Comparison of ENCODE assay signal across 20 mouse cellular contexts in genomic region chr1:164109763-164110162, GRCm38 (mm10). TPM values are rescaled to one million over a fixed set of nuclear protein-coding genes. Genes with fewer than 3 reads are reported as not detected.
DNase-seq lines count a peak whose midpoint lies in the region; ATAC-seq lines count a peak whose summit lies in the region.
"Had no signal": no experiment of that assay in that cellular context is flagged by ENCODE, and none has a peak within 500 bp of the region (broad histone marks: within the 10 kb centered on the region; RNA-seq: fewer than 3 reads in every experiment).

No protein-coding gene starts in this region.

- no peak overlapping the region for H3K4me2 ChIP-seq in forebrain, embryonic 12.5 days
- H3K4me2 ChIP-seq: heart, embryonic 13.5 days; neural tube, embryonic 13.5 days had no signal

- 90% methylated on average over 2 of the region's 2 CpGs for WGBS in forebrain, embryonic 12.5 days

- peak; percentile 5 to 23 for DNase-seq in left cerebral cortex, adult 18-20 months (ENCODE audit: low spot score in 2 of 2)
- DNase-seq in left cerebral cortex, postnatal 10 days (ENCODE audit: extremely low spot score in 1 of 2, low spot score in 2 of 2): no peak
- peak; percentile 61 for DNase-seq in brain, adult 2 months (ENCODE audit: low read depth, low spot score)
- peak; percentile 55 for DNase-seq in telencephalon, adult 2 months (ENCODE audit: low read depth, low spot score)
- DNase-seq: adrenal gland, postnatal 36 days; cerebellum, postnatal 14 days had no signal

- H3K27me3 ChIP-seq in megakaryocyte, embryonic 14.5 days (replicated peaks): no peaks in the 10 kb centered on the region
- H3K27me3 ChIP-seq in forebrain, embryonic 12.5 days: no peaks in the 10 kb centered on the region
- H3K27me3 ChIP-seq: heart, embryonic 13.5 days; neural tube, embryonic 13.5 days had no signal

- H3K36me3 ChIP-seq in megakaryocyte, embryonic 14.5 days (replicated peaks; ENCODE audit: low read length): no peaks in the 10 kb centered on the region
- no peaks in the 10 kb centered on the region for H3K36me3 ChIP-seq in forebrain, embryonic 12.5 days (replicated peaks)
- H3K36me3 ChIP-seq: heart, embryonic 13.5 days; limb, embryonic 10.5 days; neural tube, embryonic 13.5 days had no signal

- H3K27ac ChIP-seq in forebrain, embryonic 12.5 days: no peak overlapping the region
- H3K27ac ChIP-seq: heart, embryonic 13.5 days; layer of hippocampus, adult 2 months; limb, embryonic 10.5 days; liver, embryonic 14.5 days; neural tube, embryonic 13.5 days had no signal

- peak overlapping the region; percentile 38 for H3K4me3 ChIP-seq in megakaryocyte, embryonic 14.5 days (replicated peaks)
- H3K4me3 ChIP-seq in forebrain, embryonic 12.5 days (replicated peaks): no peak overlapping the region
- H3K4me3 ChIP-seq: heart, embryonic 13.5 days; layer of hippocampus, adult 2 months; limb, embryonic 10.5 days; neural tube, embryonic 13.5 days had no signal

- ATAC-seq in megakaryocyte, adult 5-6 weeks (ENCODE audit: poor library complexity, severe bottlenecking): no peak
- ATAC-seq in forebrain, embryonic 12.5 days (ENCODE audit: low FRiP score): no peak
- ATAC-seq: CD4-positive, CD25-positive, alpha-beta regulatory T cell, adult 4 months; inflammation-experienced regulatory T-cells, adult 6 months; Patski had no signal

- no peaks in the 10 kb centered on the region for H3K9me3 ChIP-seq in megakaryocyte, embryonic 14.5 days
- no peaks in the 10 kb centered on the region for H3K9me3 ChIP-seq in forebrain, embryonic 12.5 days
- H3K9me3 ChIP-seq: heart, embryonic 13.5 days; limb, embryonic 10.5 days; neural tube, embryonic 13.5 days had no signal

- intact Hi-C loops in left cerebral cortex, postnatal 10 days (cut with DNase I): no loop called here

- no peak overlapping the region for H3K9ac ChIP-seq in forebrain, embryonic 12.5 days
- H3K9ac ChIP-seq: heart, embryonic 13.5 days; liver, embryonic 14.5 days; neural tube, embryonic 13.5 days had no signal

- peaks cover 82% of the 10 kb centered on the region for H3K4me1 ChIP-seq in megakaryocyte, embryonic 14.5 days
- no peaks in the 10 kb centered on the region for H3K4me1 ChIP-seq in forebrain, embryonic 12.5 days
- H3K4me1 ChIP-seq: heart, embryonic 13.5 days; limb, embryonic 10.5 days; neural tube, embryonic 13.5 days had no signal

RNA-seq across cellular contexts. Expression of gene Selp, which starts 5.3 kb away (rescaled TPM):
- total RNA-seq in left cerebral cortex, adult 18-20 months (2021): not detected
- not detected for total RNA-seq in left cerebral cortex, postnatal 10 days (2021)
- 197 and 302 TPM in 2 replicates for polyA plus RNA-seq in megakaryocyte, embryonic 14.5 days (2012; ENCODE audit: insufficient read depth, low replicate concordance)
- total RNA-seq in megakaryocyte, adult 5-6 weeks (2015): 1.4 and 2.0 TPM in 2 replicates
- 1.3 and 2.0 TPM in 2 replicates for total RNA-seq in megakaryocyte, adult 5-6 weeks (2017)
- not detected in 2 replicates for polyA plus RNA-seq in forebrain, embryonic 12.5 days (2016; fragmentation: Nextera tagmentation; extraction: Ambion mirVana)
- total RNA-seq: layer of hippocampus, adult 2 months had no signal
- polyA plus RNA-seq: embryonic facial prominence, embryonic 11.5 days; frontal cortex, adult 2 months; neural tube, embryonic 13.5 days had no signal

RNA-seq across cellular contexts. Expression of gene F5, which starts 41.9 kb away (rescaled TPM):
- under 1 TPM; 0.42 to 0.72 TPM for total RNA-seq in left cerebral cortex, adult 18-20 months (2021)
- under 1 TPM; 0.43 to 0.63 TPM for total RNA-seq in left cerebral cortex, postnatal 10 days (2021)
- polyA plus RNA-seq in megakaryocyte, embryonic 14.5 days (2012; ENCODE audit: insufficient read depth, low replicate concordance): 2.2 and 15.1 TPM in 2 replicates
- 40.5 and 46.2 TPM in 2 replicates for total RNA-seq in megakaryocyte, adult 5-6 weeks (2015)
- total RNA-seq in megakaryocyte, adult 5-6 weeks (2017): 29.2 and 38.5 TPM in 2 replicates
- polyA plus RNA-seq in forebrain, embryonic 12.5 days (2016; fragmentation: Nextera tagmentation; extraction: Ambion mirVana): 0.15 and 0.18 TPM in 2 replicates
- polyA plus RNA-seq: inflammation-experienced regulatory T-cells, adult 6 months had no signal

RNA-seq across cellular contexts. Expression of gene Sell, which starts 48.0 kb away (rescaled TPM):
- not detected for total RNA-seq in left cerebral cortex, adult 18-20 months (2021)
- not detected for total RNA-seq in left cerebral cortex, postnatal 10 days (2021)
- 1.9 TPM in 1 of 2 replicates, not detected in the other for polyA plus RNA-seq in megakaryocyte, embryonic 14.5 days (2012; ENCODE audit: insufficient read depth, low replicate concordance)
- 838 and 904 TPM in 2 replicates for total RNA-seq in megakaryocyte, adult 5-6 weeks (2015)
- total RNA-seq in megakaryocyte, adult 5-6 weeks (2017): 641 and 646 TPM in 2 replicates
- not detected in 2 replicates for polyA plus RNA-seq in forebrain, embryonic 12.5 days (2016; fragmentation: Nextera tagmentation; extraction: Ambion mirVana)
- polyA plus RNA-seq: hindbrain, embryonic 11.5 days; limb, embryonic 10.5 days; Patski had no signal

Comparison
In these comparisons a context has a peak if more than half of its experiments do, and no peak if none do; other contexts are left out.
1. DNase-seq: peak in left cerebral cortex, adult 18-20 months (2 of 2), brain, adult 2 months (single experiment) and telencephalon, adult 2 months (single experiment); none in left cerebral cortex, postnatal 10 days (0 of 2).
2. RNA of gene F5, which starts 41.9 kb away (total RNA-seq): 29.2 to 46.2 TPM in megakaryocyte, adult 5-6 weeks; 0.42 to 0.72 TPM in left cerebral cortex, adult 18-20 months and 0.43 to 0.63 TPM in left cerebral cortex, postnatal 10 days; every median in the first group is over 10 times any median in the second.
3. RNA of gene Sell, which starts 48.0 kb away (total RNA-seq): 641 to 904 TPM in megakaryocyte, adult 5-6 weeks; not detected in left cerebral cortex, adult 18-20 months and not detected in left cerebral cortex, postnatal 10 days; every median in the first group is over 100 times any median in the second.